Mouse (Mus musculus) forebrain, embryonic 16.5 days (tissue): ENCODE data around the gene Tle2. TPM values are rescaled to one million over a fixed set of nuclear protein-coding genes. Genes with fewer than 3 reads are reported as not detected.

Source experiments
- ATAC-seq: fragments of 200-750 bp; cut with Nextera tagmentation; 2 replicates; pipeline ENCODE4 v1.8.0; 2017; ENCODE audit warnings: mild to moderate bottlenecking, moderate library complexity
- H3K27ac ChIP-seq: fragments of 300-500 bp; sonication (generic); 2 replicates; pipeline ENCODE4 v1.5.1; 2014; ENCODE audit warnings: low read length, control low read depth
- H3K27me3 ChIP-seq: fragments of 300-500 bp; sonication (generic); replicated peaks from 2 replicates; pipeline ENCODE4 v1.6.1; 2014; ENCODE audit warnings: low read length; ENCODE audit not compliant: control insufficient read depth, insufficient read depth
- H3K36me3 ChIP-seq: fragments of 300-500 bp; sonication (generic); 2 replicates; pipeline ENCODE4 v1.6.1; 2014; ENCODE audit not compliant: control insufficient read depth, insufficient read depth
- H3K4me1 ChIP-seq: fragments of 300-500 bp; sonication (generic); replicated peaks from 2 replicates; pipeline ENCODE4 v1.6.1; 2014; ENCODE audit warnings: low read length; ENCODE audit not compliant: control insufficient read depth, insufficient read depth
- H3K4me2 ChIP-seq: fragments of 300-500 bp; sonication (generic); 2 replicates; pipeline ENCODE4 v1.6.1; 2014; ENCODE audit warnings: mild to moderate bottlenecking, low read length, control low read depth
- H3K4me3 ChIP-seq: fragments of 300-500 bp; sonication (generic); replicated peaks from 2 replicates; pipeline ENCODE4 v1.5.1; 2014; ENCODE audit warnings: mild to moderate bottlenecking, low read length, control low read depth
- H3K9ac ChIP-seq: fragments of 300-500 bp; sonication (generic); replicated peaks from 2 replicates; pipeline ENCODE4 v1.6.1; 2014; ENCODE audit warnings: low read depth, low read length, control low read depth
- H3K9me3 ChIP-seq: fragments of 300-500 bp; sonication (generic); 2 replicates; pipeline ENCODE4 v1.6.1; 2016; ENCODE audit warnings: low read length; ENCODE audit not compliant: control insufficient read depth
- WGBS: fragments of 180-500 bp; shearing (Covaris S2); extraction: QIAGEN DNeasy Blood & Tissue Kit; methylation state at CpG from one replicate; pipeline ENCODE4 v1.1.7; 2014; 5-methylcytosine and 5-hydroxymethylcytosine counted together
- polyA plus RNA-seq: library from polyadenylated mRNA; unstranded; fragments of >200 nt; fragmentation: Nextera tagmentation; extraction: Ambion mirVana; gene quantifications from 2 replicates; pipeline ENCODE4 v1.2.1, GENCODE M21; 2015

Gene Tle2
- polyA plus RNA-seq, 1 experiment from 2014 or later, result 32.6 TPM

- Histone ChIP-seq H3K4me2 (peak within 1 kb of the TSS; percentile 91), H3K4me1 (peaks cover 18% of the 10 kb centered on the region), H3K9ac (peak within 1 kb of the TSS; percentile 89), H3K9me3 (no peaks in the 10 kb centered on the region), H3K27me3 (no peaks in the 10 kb centered on the region), H3K27ac (peak within 1 kb of the TSS; percentile 91), H3K36me3 (peaks cover 8% of the 10 kb centered on the region), H3K4me3 (peak within 1 kb of the TSS; percentile 88)
- 4% methylated on average over 40 of the region's 40 CpGs for WGBS
- ATAC-seq, result peak; percentile 91
Measured at GRCm38 (mm10) chr10:81626994-81627835, 52.9 kb downstream of the Tle2 start, which contains the start of gene Sirt6. Gene Sirt6, minus strand, starts transcription at chr10:81627797.

GRCm38 (mm10) chr10:81627836-81628220 lies 53.5 kb downstream of the Tle2 start:
- Histone ChIP-seq H3K4me1 (peaks cover 18% of the 10 kb centered on the region), H3K27me3 (no peaks in the 10 kb centered on the region), H3K4me3 (peak overlapping the region; percentile 88), H3K9me3 (no peaks in the 10 kb centered on the region), H3K9ac (peak overlapping the region; percentile 89), H3K4me2 (peak overlapping the region; percentile 91), H3K36me3 (peaks cover 4% of the 10 kb centered on the region; the same call in 1 of the 2 replicates), H3K27ac (peak overlapping the region; percentile 91)
- WGBS, result 62% methylated on average over 7 of the region's 7 CpGs
- peak; percentile 39 for ATAC-seq

GRCm38 (mm10) chr10:81628390-81628789 lies 54.0 kb downstream of the Tle2 start, which contains the start of gene Ankrd24:
Gene Ankrd24, plus strand, starts transcription at chr10:81628540.
- peak; percentile 0; the same call in 1 of the 2 replicates for ATAC-seq
- H3K4me3 ChIP-seq, result peak within 1 kb of the TSS; percentile 88

GRCm38 (mm10) chr10:81633253-81634099 lies 59.1 kb downstream of the Tle2 start:
- Histone ChIP-seq H3K27ac (no peak overlapping the region), H3K36me3 (no peaks in the 10 kb centered on the region), H3K4me2 (peak overlapping the region; percentile 60), H3K9ac (peak overlapping the region; percentile 56), H3K4me3 (peak overlapping the region; percentile 44), H3K4me1 (peaks cover 6% of the 10 kb centered on the region; the same call in 1 of the 2 replicates), H3K27me3 (no peaks in the 10 kb centered on the region), H3K9me3 (no peaks in the 10 kb centered on the region)
- 3% methylated on average over 37 of the region's 37 CpGs for WGBS
- ATAC-seq, result peak; percentile 90

More at GRCm38 (mm10) chr10:81628390-81628789, 54.0 kb downstream of the Tle2 start, which contains the start of gene Ankrd24:
- H3K9me3 ChIP-seq, result no peaks in the 10 kb centered on the region
- H3K4me1 ChIP-seq, result peaks cover 19% of the 10 kb centered on the region
- peak within 1 kb of the TSS; percentile 91 for H3K27ac ChIP-seq
- peak within 1 kb of the TSS; percentile 89 for H3K9ac ChIP-seq
- peaks cover 4% of the 10 kb centered on the region; the same call in 1 of the 2 replicates for H3K36me3 ChIP-seq
- WGBS, result 88% methylated on average over 16 of the region's 16 CpGs
- no peaks in the 10 kb centered on the region for H3K27me3 ChIP-seq
- H3K4me2 ChIP-seq, result peak within 1 kb of the TSS; percentile 91

GRCm38 (mm10) chr10:81636338-81636737 lies 62.0 kb downstream of the Tle2 start:
- Histone ChIP-seq H3K27me3 (no peaks in the 10 kb centered on the region), H3K4me1 (peaks cover 8% of the 10 kb centered on the region), H3K9ac (no peak overlapping the region), H3K9me3 (no peaks in the 10 kb centered on the region), H3K4me2 (no peak overlapping the region), H3K27ac (no peak overlapping the region), H3K36me3 (no peaks in the 10 kb centered on the region), H3K4me3 (no peak overlapping the region)
- ATAC-seq, result no peak
- WGBS, result 12% methylated on average over 8 of the region's 8 CpGs

GRCm38 (mm10) chr10:81638101-81638500 lies 63.7 kb downstream of the Tle2 start:
- WGBS, result 80% methylated on average over 6 of the region's 6 CpGs
- peaks cover 26% of the 10 kb centered on the region for H3K4me1 ChIP-seq
- no peaks in the 10 kb centered on the region for H3K9me3 ChIP-seq
- no peak overlapping the region for H3K4me2 ChIP-seq
- no peak overlapping the region for H3K4me3 ChIP-seq
- H3K9ac ChIP-seq, result no peak overlapping the region
- no peaks in the 10 kb centered on the region for H3K27me3 ChIP-seq
- no peak overlapping the region for H3K27ac ChIP-seq
- no peak for ATAC-seq
- no peaks in the 10 kb centered on the region for H3K36me3 ChIP-seq

Other genes with a start within 250 kb of the Tle2 start
- 3.6 and 4.9 TPM in 2 replicates for gene Tbxa2r, start 245.8 kb upstream of the Tle2 start, polyA plus RNA-seq
- not detected in 2 replicates for gene Gipc3, start 231.3 kb upstream of the Tle2 start, polyA plus RNA-seq
- 33.4 and 34.2 TPM in 2 replicates for gene Hmg20b, start 224.1 kb upstream of the Tle2 start, polyA plus RNA-seq
- 11.4 and 11.5 TPM in 2 replicates for gene Mfsd12, start 217.1 kb upstream of the Tle2 start, polyA plus RNA-seq
- 0.72 and 0.86 TPM in 2 replicates for gene 4930404N11Rik, start 208.7 kb upstream of the Tle2 start, polyA plus RNA-seq
- 121 and 133 TPM in 2 replicates for gene Fzr1, start 196.0 kb upstream of the Tle2 start, polyA plus RNA-seq
- 86.0 and 91.0 TPM in 2 replicates for gene Dohh, start 190.1 kb upstream of the Tle2 start, polyA plus RNA-seq
- 6.2 and 8.8 TPM in 2 replicates for gene Gm48551, start 190.1 kb upstream of the Tle2 start, polyA plus RNA-seq
- gene Gm48552, start 185.6 kb upstream of the Tle2 start, polyA plus RNA-seq, result 1.0 and 2.2 TPM in 2 replicates
- gene Smim24, start 181.5 kb upstream of the Tle2 start, polyA plus RNA-seq, result 1.2 and 1.8 TPM in 2 replicates
- 25.4 and 27.0 TPM in 2 replicates for gene Nfic, start 118.9 kb upstream of the Tle2 start, polyA plus RNA-seq
- 75.3 and 93.0 TPM in 2 replicates for gene Celf5, start 91.9 kb upstream of the Tle2 start, polyA plus RNA-seq
- 70.4 and 80.9 TPM in 2 replicates for gene Ncln, start 78.2 kb upstream of the Tle2 start, polyA plus RNA-seq
- gene S1pr4, start 74.4 kb upstream of the Tle2 start, polyA plus RNA-seq, result 0.40 and 0.53 TPM in 2 replicates
- 0.42 and 0.76 TPM in 2 replicates for gene Gna15, start 50.3 kb upstream of the Tle2 start, polyA plus RNA-seq
- 106 and 112 TPM in 2 replicates for gene Gna11, start 29.4 kb upstream of the Tle2 start, polyA plus RNA-seq
- gene Aes, start 15.1 kb upstream of the Tle2 start, polyA plus RNA-seq, result 632 and 683 TPM in 2 replicates
- gene Tle6, start 26.5 kb downstream of the Tle2 start, polyA plus RNA-seq, result 3.5 and 3.7 TPM in 2 replicates
- 2.7 and 3.4 TPM in 2 replicates for gene BC025920, start 31.7 kb downstream of the Tle2 start, polyA plus RNA-seq
- 51.4 and 55.1 TPM in 2 replicates for gene Sirt6, start 53.2 kb downstream of the Tle2 start, polyA plus RNA-seq
- gene Ankrd24, start 54.0 kb downstream of the Tle2 start, polyA plus RNA-seq, result 13.8 and 16.5 TPM in 2 replicates
- gene Gm10778, start 74.5 kb downstream of the Tle2 start, polyA plus RNA-seq, result 6.6 and 6.9 TPM in 2 replicates
- 20.4 and 25.1 TPM in 2 replicates for gene Zfp433, start 130.3 kb downstream of the Tle2 start, polyA plus RNA-seq
- gene Gm3055, start 196.6 kb downstream of the Tle2 start, polyA plus RNA-seq, result 16.0 and 23.5 TPM in 2 replicates
- 3.2 and 4.4 TPM in 2 replicates for gene Gm4767, start 237.6 kb downstream of the Tle2 start, polyA plus RNA-seq